Mouse (Mus musculus) heart, embryonic 15.5 days (tissue): Measurements from ENCODE around the gene Ippk. TPM values are rescaled to one million over a fixed set of nuclear protein-coding genes. Genes with fewer than 3 reads are reported as not detected.

Source experiments
- ATAC-seq: fragments of 200-750 bp; cut with Nextera tagmentation; replicated peaks from 2 replicates; pipeline ENCODE4 v1.8.0; 2017; ENCODE audit warnings: low read depth, moderate TSS enrichment; ENCODE audit not compliant: insufficient number of reproducible peaks, insufficient read depth, low FRiP score
- H3K27ac ChIP-seq: fragments of 300-500 bp; sonication (generic); 2 replicates; pipeline ENCODE4 v1.5.1; 2015; ENCODE audit warnings: mild to moderate bottlenecking, inconsistent platforms
- H3K27me3 ChIP-seq: fragments of 300-500 bp; sonication (generic); 2 replicates; pipeline ENCODE4 v1.6.1; 2015; ENCODE audit warnings: inconsistent platforms
- H3K36me3 ChIP-seq: fragments of 300-500 bp; sonication (generic); 2 replicates; pipeline ENCODE4 v1.6.1; 2015; ENCODE audit warnings: mild to moderate bottlenecking, inconsistent platforms
- H3K4me1 ChIP-seq: fragments of 300-500 bp; sonication (generic); replicated peaks from 2 replicates; pipeline ENCODE4 v1.6.1; 2015; ENCODE audit warnings: inconsistent platforms
- H3K4me2 ChIP-seq: fragments of 300-500 bp; sonication (generic); 2 replicates; pipeline ENCODE4 v1.6.1; 2015; ENCODE audit warnings: inconsistent platforms, mild to moderate bottlenecking, moderate library complexity
- H3K4me3 ChIP-seq: fragments of 300-500 bp; sonication (generic); 2 replicates; pipeline ENCODE4 v1.5.1; 2015; ENCODE audit warnings: mild to moderate bottlenecking, inconsistent platforms
- H3K9ac ChIP-seq: fragments of 300-500 bp; sonication (generic); 2 replicates; pipeline ENCODE4 v1.6.1; 2015; ENCODE audit warnings: mild to moderate bottlenecking, inconsistent platforms
- H3K9me3 ChIP-seq: fragments of 300-500 bp; sonication (generic); replicated peaks from 2 replicates; pipeline ENCODE4 v1.6.1; 2016; ENCODE audit warnings: inconsistent platforms
- whole genome bisulfite sequencing: fragments of 180-500 bp; shearing (Covaris S2); methylation state at CpG from one replicate; pipeline ENCODE4 v1.1.7; 2015; ENCODE audit warnings: mixed read lengths; 5-methylcytosine and 5-hydroxymethylcytosine counted together
- polyA plus RNA-seq: library from polyadenylated mRNA; unstranded; fragments of >200 nt; fragmentation: Nextera tagmentation; extraction: Ambion mirVana; gene quantifications from 2 replicates; pipeline ENCODE4 v1.2.1, GENCODE M21; 2015

Ippk gene
- polyA plus RNA-seq, 1 experiment from 2014 or later = 10.0 TPM

GRCm38 (mm10) chr13:49433268-49434029, 12.4 kb downstream of the Ippk start:
- H3K4me3 ChIP-seq = no peak overlapping the region
- 94% methylated on average over 2 of the region's 2 CpGs for WGBS
- H3K9ac ChIP-seq = no peak overlapping the region
- no peak overlapping the region for H3K4me2 ChIP-seq
- ATAC-seq = no peak
- peaks cover 3% of the 10 kb centered on the region; the same call in 1 of the 2 replicates for H3K36me3 ChIP-seq
- H3K27me3 ChIP-seq = no peaks in the 10 kb centered on the region
- no peak overlapping the region for H3K27ac ChIP-seq
- H3K9me3 ChIP-seq = no peaks in the 10 kb centered on the region
- peaks cover 11% of the 10 kb centered on the region for H3K4me1 ChIP-seq

GRCm38 (mm10) chr13:49435745-49436144, 14.7 kb downstream of the Ippk start:
- Histone ChIP-seq H3K36me3 (peaks cover 3% of the 10 kb centered on the region; the same call in 1 of the 2 replicates), H3K4me1 (peaks cover 11% of the 10 kb centered on the region), H3K27me3 (no peaks in the 10 kb centered on the region), H3K9ac (no peak overlapping the region), H3K4me2 (no peak overlapping the region), H3K9me3 (no peaks in the 10 kb centered on the region), H3K4me3 (no peak overlapping the region), H3K27ac (peak overlapping the region; percentile 39)
- WGBS = 80% methylated on average over 1 of the region's 1 CpGs
- no peak for ATAC-seq

GRCm38 (mm10) chr13:49436170-49436569, 15.1 kb downstream of the Ippk start:
- Histone ChIP-seq H3K27ac (peak overlapping the region; percentile 39), H3K36me3 (peaks cover 3% of the 10 kb centered on the region; the same call in 1 of the 2 replicates), H3K9ac (no peak overlapping the region), H3K4me3 (no peak overlapping the region), H3K4me1 (peaks cover 11% of the 10 kb centered on the region), H3K4me2 (no peak overlapping the region), H3K27me3 (no peaks in the 10 kb centered on the region), H3K9me3 (no peaks in the 10 kb centered on the region)
- WGBS = 37% methylated on average over 4 of the region's 4 CpGs
- ATAC-seq = peak; percentile 50

GRCm38 (mm10) chr13:49444451-49444850, 23.4 kb downstream of the Ippk start:
- no peak overlapping the region for H3K4me2 ChIP-seq
- H3K4me3 ChIP-seq = no peak overlapping the region
- no peak overlapping the region for H3K27ac ChIP-seq
- 0 out of 2 replicates have a peak, but pooled peaks cover 2% of the 10 kb centered on the region for H3K4me1 ChIP-seq
- H3K9ac ChIP-seq = no peak overlapping the region
- H3K27me3 ChIP-seq = no peaks in the 10 kb centered on the region
- WGBS = 91% methylated on average over 6 of the region's 6 CpGs
- H3K9me3 ChIP-seq = no peaks in the 10 kb centered on the region
- ATAC-seq = no peak
- H3K36me3 ChIP-seq = peaks cover 18% of the 10 kb centered on the region; the same call in 1 of the 2 replicates

- H3K9ac ChIP-seq = no peak overlapping the region
- H3K4me2 ChIP-seq = no peak overlapping the region
- 31% methylated on average over 5 of the region's 5 CpGs for WGBS
- ATAC-seq = peak; percentile 76
- H3K4me1 ChIP-seq = 0 out of 2 replicates have a peak, but pooled peaks cover 2% of the 10 kb centered on the region
- no peak overlapping the region for H3K27ac ChIP-seq
- no peaks in the 10 kb centered on the region for H3K27me3 ChIP-seq
- no peak overlapping the region for H3K4me3 ChIP-seq
- peaks cover 21% of the 10 kb centered on the region; the same call in 1 of the 2 replicates for H3K36me3 ChIP-seq
- no peaks in the 10 kb centered on the region for H3K9me3 ChIP-seq
These were observed 28.3 kb downstream of the Ippk start for GRCm38 (mm10) chr13:49449318-49449749.

- no peak overlapping the region for H3K4me3 ChIP-seq
- peaks cover 2% of the 10 kb centered on the region; the same call in 1 of the 2 replicates for H3K4me1 ChIP-seq
- WGBS = 82% methylated on average over 4 of the region's 4 CpGs
- H3K27me3 ChIP-seq = no peaks in the 10 kb centered on the region
- no peak overlapping the region for H3K9ac ChIP-seq
- ATAC-seq = no peak
- H3K27ac ChIP-seq = peak overlapping the region; percentile 18; the same call in 1 of the 2 replicates
- 0 out of 2 replicates have a peak, but pooled peaks cover 18% of the 10 kb centered on the region for H3K36me3 ChIP-seq
- H3K9me3 ChIP-seq = no peaks in the 10 kb centered on the region
- H3K4me2 ChIP-seq = no peak overlapping the region
These were observed 39.2 kb downstream of the Ippk start for GRCm38 (mm10) chr13:49460276-49460675.

GRCm38 (mm10) chr13:49460692-49461414, 39.8 kb downstream of the Ippk start:
- Histone ChIP-seq H3K4me1 (peaks cover 2% of the 10 kb centered on the region; the same call in 1 of the 2 replicates), H3K9me3 (no peaks in the 10 kb centered on the region), H3K4me2 (no peak overlapping the region), H3K9ac (no peak overlapping the region), H3K4me3 (no peak overlapping the region), H3K27me3 (no peaks in the 10 kb centered on the region), H3K27ac (peak overlapping the region; percentile 18; the same call in 1 of the 2 replicates), H3K36me3 (0 out of 2 replicates have a peak, but pooled peaks cover 18% of the 10 kb centered on the region)
- no peak for ATAC-seq
- 78% methylated on average over 5 of the region's 5 CpGs for WGBS

- no peak overlapping the region for H3K4me2 ChIP-seq
- no peak for ATAC-seq
- peaks cover 2% of the 10 kb centered on the region; the same call in 1 of the 2 replicates for H3K4me1 ChIP-seq
- H3K9me3 ChIP-seq = no peaks in the 10 kb centered on the region
- H3K27ac ChIP-seq = peak overlapping the region; percentile 8; the same call in 1 of the 2 replicates
- H3K27me3 ChIP-seq = no peaks in the 10 kb centered on the region
- no peak overlapping the region for H3K9ac ChIP-seq
- H3K36me3 ChIP-seq = 0 out of 2 replicates have a peak, but pooled peaks cover 17% of the 10 kb centered on the region
- 80% methylated on average over 15 of the region's 15 CpGs for WGBS
- H3K4me3 ChIP-seq = no peak overlapping the region
These were observed 40.5 kb downstream of the Ippk start for GRCm38 (mm10) chr13:49461458-49462132.

GRCm38 (mm10) chr13:49462921-49463320, 41.9 kb downstream of the Ippk start:
- H3K4me3 ChIP-seq = no peak overlapping the region
- no peak for ATAC-seq
- H3K4me2 ChIP-seq = no peak overlapping the region
- H3K27ac ChIP-seq = no peak overlapping the region
- H3K9me3 ChIP-seq = no peaks in the 10 kb centered on the region
- WGBS = 99% methylated on average over 2 of the region's 2 CpGs
- no peaks in the 10 kb centered on the region for H3K27me3 ChIP-seq
- peaks cover 2% of the 10 kb centered on the region; the same call in 1 of the 2 replicates for H3K4me1 ChIP-seq
- H3K36me3 ChIP-seq = 0 out of 2 replicates have a peak, but pooled peaks cover 13% of the 10 kb centered on the region
- no peak overlapping the region for H3K9ac ChIP-seq

GRCm38 (mm10) chr13:49465875-49466274, 44.8 kb downstream of the Ippk start:
- WGBS = 85% methylated on average over 4 of the region's 4 CpGs
- Histone ChIP-seq H3K4me3 (no peak overlapping the region), H3K27ac (no peak overlapping the region; the same call in 1 of the 2 replicates), H3K27me3 (no peaks in the 10 kb centered on the region), H3K4me1 (peaks cover 8% of the 10 kb centered on the region), H3K9ac (no peak overlapping the region), H3K36me3 (0 out of 2 replicates have a peak, but pooled peaks cover 13% of the 10 kb centered on the region), H3K9me3 (no peaks in the 10 kb centered on the region), H3K4me2 (no peak overlapping the region)
- no peak for ATAC-seq
